Mouse (Mus musculus): ENCODE data around the gene Senp7. TPM values are rescaled to one million over a fixed set of nuclear protein-coding genes. Genes with fewer than 3 reads are reported as not detected.
"Not testable (repeated sequence)": the region's sequence is repeated elsewhere in the genome, so short reads cannot be mapped to it uniquely, and the experiment has no call there.

Senp7 gene
- total RNA-seq, 2 experiments from 2014 or later: 39.5 to 41.1 TPM

DNA sequence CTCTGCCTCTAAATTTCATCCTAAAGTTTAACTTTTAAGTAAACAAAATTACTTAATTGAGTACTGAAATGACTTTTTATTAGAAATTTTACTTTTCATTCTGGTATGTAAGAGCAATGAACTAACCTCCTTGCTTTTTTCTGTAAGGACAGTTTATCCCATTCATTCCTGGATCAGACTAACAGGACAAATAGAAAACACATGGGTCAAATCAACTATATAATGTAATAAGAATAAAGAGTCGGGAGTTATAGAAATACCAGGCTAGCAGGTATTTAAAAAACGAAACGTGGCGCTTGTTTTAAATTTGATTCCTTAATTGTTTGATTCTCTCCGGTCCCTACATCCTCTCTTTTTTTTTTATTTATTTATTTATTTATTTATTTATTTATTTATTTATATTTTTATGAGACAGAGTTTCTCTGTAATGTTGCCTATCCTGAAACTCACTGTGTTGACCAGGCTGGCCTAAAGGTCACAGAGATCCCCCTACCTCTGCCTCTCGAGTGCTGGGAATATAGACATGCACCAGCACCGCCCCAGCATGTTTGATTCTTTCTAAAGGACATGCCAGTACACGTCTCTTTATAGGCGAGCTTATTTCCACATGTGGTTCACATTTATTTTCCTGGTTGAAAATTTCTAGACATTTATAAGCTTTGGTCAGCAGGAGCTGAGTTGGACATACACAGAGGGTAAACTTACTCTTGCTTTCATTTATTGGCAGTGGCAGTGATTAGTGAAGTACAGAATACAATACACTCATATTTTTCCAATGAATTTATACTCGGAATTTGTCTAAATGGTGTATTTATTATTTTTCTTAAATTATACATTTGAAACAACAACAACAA is 69.4 kb downstream of the Senp7 start:
- intact Hi-C loops (cut with DNase I): no loop called here

GRCm38 (mm10) chr16:56122517-56122916 is 74.4 kb downstream of the Senp7 start:
- no peak for DNase-seq (ENCODE audit: low spot score in 2 of 2)
- intact Hi-C loops (cut with DNase I): no loop called here

More for the DNA sequence above, 69.4 kb downstream of the Senp7 start:
- DNase-seq (ENCODE audit: low spot score in 2 of 2): no peak

DNA sequence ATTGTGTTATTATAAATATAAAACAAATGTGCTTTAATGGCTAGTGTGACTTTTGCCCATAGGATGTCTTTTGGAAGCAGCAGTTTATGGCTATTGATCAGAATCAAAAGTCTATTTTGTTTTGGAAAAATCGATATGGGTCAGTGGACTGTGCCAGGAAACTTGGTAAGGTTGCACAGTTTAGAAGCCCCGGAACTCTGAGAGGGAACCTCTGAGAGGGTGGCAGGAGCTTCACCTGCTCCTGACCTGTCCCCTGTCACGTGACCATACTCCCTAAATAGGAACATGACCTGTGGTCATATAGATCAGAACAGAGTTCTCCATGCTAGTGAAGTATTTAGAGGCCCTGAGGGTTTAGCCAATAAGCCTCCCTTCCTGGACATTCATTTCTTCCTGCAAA is 75.9 kb downstream of the Senp7 start:
- no peak for DNase-seq (ENCODE audit: low spot score in 2 of 2)
- intact Hi-C loops (cut with DNase I): no loop called here

DNA sequence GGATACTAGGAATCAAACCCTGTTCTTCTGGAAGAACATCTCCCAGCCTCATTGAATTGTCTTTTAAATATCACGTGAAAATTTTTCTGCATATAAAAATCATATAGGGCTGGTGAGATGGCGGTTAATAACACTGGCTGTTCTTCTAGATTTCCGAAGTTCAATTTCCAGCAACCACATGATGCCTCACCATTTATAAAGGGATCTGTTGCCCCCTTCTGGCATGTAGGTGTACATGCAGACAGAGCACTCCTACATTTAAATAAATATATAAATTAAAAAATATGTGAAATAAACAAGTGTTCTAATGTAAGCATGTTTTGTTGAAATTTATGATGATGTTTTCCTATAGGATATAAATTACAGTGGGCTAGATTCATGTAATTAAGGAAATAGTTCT is 83.5 kb downstream of the Senp7 start:
- intact Hi-C loops (cut with DNase I): no loop called here
- peak in 1 of 2 experiments; percentile 37 for DNase-seq (ENCODE audit: low spot score in 2 of 2)

- DNase-seq (ENCODE audit: low spot score in 2 of 2): no peak
- intact Hi-C loops (cut with DNase I): no loop called here
Observed at GRCm38 (mm10) chr16:56134149-56134548, 86.0 kb downstream of the Senp7 start.

GRCm38 (mm10) chr16:56137672-56138071 is 89.5 kb downstream of the Senp7 start:
- intact Hi-C loops (cut with DNase I): not testable (repeated sequence)

DNA sequence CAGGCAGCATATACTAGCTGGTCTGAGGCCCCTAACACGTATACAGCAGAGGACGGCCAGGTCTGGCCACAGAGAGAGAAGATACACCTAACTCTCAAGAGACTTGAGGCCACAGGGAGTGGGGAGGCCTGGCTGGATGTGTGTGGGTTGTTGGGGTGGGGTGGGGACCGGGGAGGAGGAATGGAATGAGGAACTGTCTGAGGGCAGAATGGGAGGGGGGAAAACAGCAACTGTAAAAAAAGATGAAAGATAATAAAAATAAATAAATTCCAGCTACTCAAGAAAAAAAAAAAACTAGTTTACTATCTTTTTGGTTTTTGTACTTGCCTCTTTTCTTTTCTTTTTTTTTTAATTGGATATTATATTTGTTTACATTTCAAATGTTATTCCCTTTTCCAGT is 91.8 kb downstream of the Senp7 start:
- intact Hi-C loops (cut with DNase I): no loop called here
- DNase-seq (ENCODE audit: low spot score in 2 of 2): no peak

More at GRCm38 (mm10) chr16:56137672-56138071, 89.5 kb downstream of the Senp7 start:
- DNase-seq (ENCODE audit: low spot score in 2 of 2): not testable (repeated sequence)

DNA sequence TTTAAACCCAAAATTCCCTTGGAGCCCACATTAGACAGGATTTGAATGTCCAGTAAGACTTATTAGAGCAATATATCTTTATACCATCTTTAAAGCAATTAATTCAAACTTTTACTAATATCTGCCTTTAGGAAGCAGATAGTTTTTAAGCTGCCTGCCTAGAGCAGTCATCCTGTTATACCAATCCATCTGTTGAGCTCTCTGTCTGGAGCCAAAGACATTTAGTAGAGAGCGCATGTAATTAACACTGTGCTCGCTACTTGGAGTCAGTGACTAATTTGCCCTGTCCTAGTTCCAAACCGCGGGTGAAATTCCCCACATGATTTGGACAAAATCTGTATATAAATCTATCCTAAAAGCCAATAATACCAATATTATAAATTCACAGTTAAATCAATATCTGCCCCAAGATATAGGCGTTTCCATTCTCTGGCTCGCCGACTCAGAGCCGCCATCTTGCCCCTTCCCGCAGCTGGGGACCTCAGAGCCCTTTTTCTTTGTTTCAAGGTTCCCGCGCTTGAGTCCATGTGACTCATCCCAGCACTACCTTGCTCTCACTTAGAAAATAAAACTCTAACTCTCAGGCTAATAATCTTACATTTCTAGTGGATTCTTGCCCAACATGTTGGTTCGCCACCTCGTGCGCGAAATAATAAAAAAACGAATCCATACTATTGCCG is 96.9 kb downstream of the Senp7 start:
- intact Hi-C loops (cut with DNase I): no loop called here
- DNase-seq (ENCODE audit: low spot score in 2 of 2): no peak

- intact Hi-C loops (cut with DNase I): no loop called here
- DNase-seq (ENCODE audit: low spot score in 2 of 2): no peak
Observed at GRCm38 (mm10) chr16:56147679-56148078, 99.5 kb downstream of the Senp7 start.

- no peak for DNase-seq (ENCODE audit: low spot score in 2 of 2)
- intact Hi-C loops (cut with DNase I): no loop called here
Observed at GRCm38 (mm10) chr16:56163466-56163865, 115.3 kb downstream of the Senp7 start.

DNA sequence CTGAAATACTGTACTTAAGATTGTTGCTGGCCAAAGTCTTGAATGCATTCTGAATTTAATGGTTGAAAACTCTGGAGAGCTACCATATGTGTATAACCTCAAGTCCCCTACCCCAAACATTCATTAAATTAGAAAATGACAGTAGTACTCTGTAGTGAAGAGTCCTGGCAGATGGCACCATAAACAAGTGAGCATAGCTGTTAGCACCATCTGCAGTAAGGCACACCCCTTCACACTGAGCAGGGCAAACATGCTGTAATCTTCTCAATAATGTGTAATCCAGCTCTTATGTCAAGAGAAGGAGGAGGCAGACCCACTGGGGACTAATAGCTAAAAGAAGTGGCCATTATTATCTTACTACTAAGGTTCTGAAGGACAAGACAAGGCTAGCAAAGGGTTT is 122.1 kb downstream of the Senp7 start:
- DNase-seq (ENCODE audit: low spot score in 2 of 2): no peak
- intact Hi-C loops (cut with DNase I): no loop called here

- DNase-seq (ENCODE audit: low spot score in 2 of 2): peak; percentile 14 to 28
- intact Hi-C loops (cut with DNase I): no loop called here
Observed at GRCm38 (mm10) chr16:56175867-56176581, 127.9 kb downstream of the Senp7 start.

DNA sequence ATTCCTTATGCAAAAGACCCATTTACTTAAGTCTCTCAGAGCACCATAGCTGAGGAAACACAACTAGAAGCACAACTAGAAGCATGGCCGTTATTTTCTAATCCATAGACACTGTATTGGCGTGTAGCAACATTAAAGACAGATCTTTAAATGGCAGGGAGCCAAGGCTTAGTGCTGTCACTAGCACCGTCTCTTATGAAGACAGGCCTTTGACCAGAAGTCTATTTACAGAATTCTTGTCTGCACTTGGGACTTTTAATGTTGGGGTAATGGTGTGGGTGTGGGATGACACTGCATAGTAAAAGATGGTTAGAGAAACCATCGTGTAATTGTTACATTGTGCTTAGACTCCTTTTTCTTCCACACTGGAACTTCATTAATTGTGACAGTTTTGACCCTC is 138.7 kb downstream of the Senp7 start:
- no peak for DNase-seq (ENCODE audit: low spot score in 2 of 2)
- intact Hi-C loops (cut with DNase I): no loop called here

DNA sequence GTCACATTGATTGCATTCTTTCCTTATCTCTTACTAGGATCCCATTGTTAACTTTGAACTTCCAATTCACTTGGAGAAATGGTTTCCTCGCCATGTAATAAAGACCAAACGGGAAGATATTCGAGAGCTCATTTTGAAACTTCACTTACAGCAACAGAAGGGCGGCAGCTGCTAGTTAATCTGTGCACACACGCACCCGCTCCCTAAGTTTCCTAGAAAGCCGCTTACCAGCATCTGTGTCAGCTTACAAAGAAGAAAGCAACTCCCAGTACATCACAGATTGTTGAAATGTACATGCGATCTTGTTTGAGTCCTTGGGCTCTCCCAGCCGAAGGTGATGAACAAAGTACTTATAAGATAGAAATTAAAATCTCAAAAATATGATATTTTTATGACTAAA is 140.1 kb downstream of the Senp7 start:
- peak; percentile 24 to 34 for DNase-seq (ENCODE audit: low spot score in 2 of 2)
- intact Hi-C loops (cut with DNase I): no loop called here

GRCm38 (mm10) chr16:56204051-56204450 is 155.9 kb downstream of the Senp7 start, which contains the start of gene Impg2:
Gene Impg2 (plus strand): TSS chr16:56204313.
- no peak for DNase-seq (ENCODE audit: low spot score in 2 of 2)
- intact Hi-C loops (cut with DNase I): no loop called here

GRCm38 (mm10) chr16:56212740-56213139 is 164.6 kb downstream of the Senp7 start:
- intact Hi-C loops (cut with DNase I): no loop called here
- no peak for DNase-seq (ENCODE audit: low spot score in 2 of 2)

GRCm38 (mm10) chr16:56227686-56228085 is 179.5 kb downstream of the Senp7 start:
- no peak for DNase-seq (ENCODE audit: low spot score in 2 of 2)
- intact Hi-C loops (cut with DNase I): no loop called here

DNA sequence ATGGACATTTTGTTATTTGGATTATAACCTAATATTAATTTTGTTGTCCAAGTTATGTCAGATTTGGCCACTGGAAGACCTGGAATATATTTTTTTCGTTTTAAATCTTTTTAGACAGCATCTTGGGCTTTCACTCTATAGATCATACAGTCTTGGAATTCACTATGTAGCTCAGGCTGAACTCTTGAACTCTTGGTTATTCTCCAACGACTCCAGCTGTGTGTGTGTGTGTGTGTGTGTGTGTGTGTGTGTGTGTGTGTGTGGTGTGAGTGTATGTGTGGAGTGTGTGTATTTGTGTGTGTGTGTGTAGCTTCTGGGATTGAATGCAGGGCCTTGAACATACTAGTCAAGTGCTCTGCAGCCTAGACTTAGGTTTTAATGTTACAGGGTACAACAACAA is 181.3 kb downstream of the Senp7 start:
- intact Hi-C loops (cut with DNase I): no loop called here

DNA sequence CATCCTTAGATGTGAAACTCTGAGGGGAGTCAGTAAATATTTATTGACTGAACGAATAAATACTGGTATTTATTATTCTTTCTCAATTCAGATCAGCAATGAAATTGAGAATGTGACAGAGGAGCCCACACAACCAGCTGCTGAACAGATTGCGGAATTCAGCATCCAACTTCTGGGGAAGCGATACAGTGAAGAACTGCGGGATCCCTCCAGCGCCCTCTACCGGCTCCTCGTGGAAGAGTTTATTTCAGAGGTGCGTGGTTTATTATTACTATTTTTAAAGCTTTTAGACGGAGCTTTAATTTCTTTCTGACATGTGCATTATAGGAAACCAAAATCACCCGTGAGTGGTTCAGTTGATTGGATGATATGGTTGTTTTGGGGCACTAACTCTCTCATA is 183.2 kb downstream of the Senp7 start:
- peak; percentile 8 to 47 for DNase-seq (ENCODE audit: low spot score in 2 of 2)
- intact Hi-C loops (cut with DNase I): no loop called here

More for the DNA sequence above, 181.3 kb downstream of the Senp7 start:
- DNase-seq (ENCODE audit: low spot score in 2 of 2): no peak

- no peak for DNase-seq (ENCODE audit: low spot score in 2 of 2)
Observed at GRCm38 (mm10) chr16:56232736-56233135, 184.6 kb downstream of the Senp7 start.

More at GRCm38 (mm10) chr16:56232736-56233135, 184.6 kb downstream of the Senp7 start:
- intact Hi-C loops (cut with DNase I): no loop called here

All from left cerebral cortex, postnatal 14 days (tissue).